Mouse (Mus musculus): Measurements from ENCODE around the gene Apold1. TPM values are rescaled to one million over a fixed set of nuclear protein-coding genes. Genes with fewer than 3 reads are reported as not detected.

Gene Apold1
- total and polyA plus RNA-seq, 3 experiments: 0.08 to 0.12 TPM; not detected in 1

GRCm38 (mm10) chr6:134983529-134984370 is 2.2 kb downstream of the Apold1 start (continued):
- peak in 2 of 3 experiments; percentile 63 to 65; a peak in 5 of 6 replicates for TF ChIP-seq CTCF (IDR thresholded peaks at IDR 0.05 in 2 of 3, conservative IDR thresholded peaks at IDR 0.05 in 1 of 3; ENCODE audit: control insufficient read depth in 1 of 3, insufficient read depth in 1 of 3, low read depth in 2 of 3, low read length in 3 of 3, poor library complexity in 1 of 3, severe bottlenecking in 1 of 3)
- TF ChIP-seq POLR2A (IDR thresholded peaks at IDR 0.05; ENCODE audit: control insufficient read depth in 1 of 2, insufficient read depth in 1 of 2, low read depth in 1 of 2, low read length in 2 of 2, poor library complexity in 1 of 2): peak in 1 of 2 experiments; percentile 71; a peak in 3 of 4 replicates
- peak; percentile 36; the same call in 1 of the 2 replicates for TF ChIP-seq USF1 (IDR thresholded peaks at IDR 0.05; ENCODE audit: low read depth, low read length)
- no peak for TF ChIP-seq POLR2AphosphoS5 (IDR thresholded peaks at IDR 0.05; ENCODE audit: borderline replicate concordance, low read depth, low read length)
- no peak for TF ChIP-seq CHD1 (IDR thresholded peaks at IDR 0.05; ENCODE audit: low read depth, low read length)
- TF ChIP-seq RCOR1 (IDR thresholded peaks at IDR 0.05; ENCODE audit: low read depth, low read length): no peak
- TF ChIP-seq TBP (IDR thresholded peaks at IDR 0.05; ENCODE audit: low read depth, low read length): no peak
- no peak for TF ChIP-seq KAT2A (conservative IDR thresholded peaks at IDR 0.05; ENCODE audit: low read depth, low read length)
- TF ChIP-seq UBTF (IDR thresholded peaks at IDR 0.05; ENCODE audit: borderline replicate concordance, insufficient read depth, low read depth, low read length): no peak
- TF ChIP-seq POLR2AphosphoS2 (IDR thresholded peaks at IDR 0.05; ENCODE audit: low read length): no peak; the same call in 1 of the 2 replicates
- TF ChIP-seq MEF2A (IDR thresholded peaks at IDR 0.05; ENCODE audit: extremely low read depth, insufficient replicate concordance, low read depth, low read length, poor library complexity, severe bottlenecking): no peak
- no peak for TF ChIP-seq MYC (IDR thresholded peaks at IDR 0.05; ENCODE audit: low read depth, low read length)
- TF ChIP-seq ELF1 (IDR thresholded peaks at IDR 0.05; ENCODE audit: low read depth, low read length): 0 out of 2 replicates have a peak, but pooled peaks have one; percentile 16
- peak; percentile 85 for TF ChIP-seq NRF1 (IDR thresholded peaks at IDR 0.05; ENCODE audit: insufficient read depth, low read depth, low read length, poor library complexity, severe bottlenecking)
- TF ChIP-seq ETS1 (IDR thresholded peaks at IDR 0.05; ENCODE audit: low read depth, low read length): no peak
- no peak for TF ChIP-seq TCF12 (IDR thresholded peaks at IDR 0.05; ENCODE audit: low read depth, low read length)
- TF ChIP-seq ZNF384 (IDR thresholded peaks at IDR 0.05; ENCODE audit: low read depth, low read length): no peak
- TF ChIP-seq SIN3A (IDR thresholded peaks at IDR 0.05; ENCODE audit: low read length): peak; percentile 44; the same call in 1 of the 2 replicates
- peak; percentile 32; the same call in 1 of the 2 replicates for TF ChIP-seq ZC3H11A (IDR thresholded peaks at IDR 0.05; ENCODE audit: low read depth, low read length)
- no peak for TF ChIP-seq BHLHE40 (IDR thresholded peaks at IDR 0.05; ENCODE audit: borderline replicate concordance, low read depth, low read length)
- TF ChIP-seq ZMIZ1 (IDR thresholded peaks at IDR 0.05; ENCODE audit: low read depth, low read length): peak; percentile 70; the same call in 1 of the 2 replicates
- 0 out of 2 replicates have a peak, but pooled peaks have one; percentile 36 for TF ChIP-seq HCFC1 (IDR thresholded peaks at IDR 0.05; ENCODE audit: low read depth, low read length)
- no peak for TF ChIP-seq CHD2 (IDR thresholded peaks at IDR 0.05; ENCODE audit: low read length)
